Mouse (Mus musculus) cerebellum, adult 2 months (tissue): ENCODE measurements around the gene Spns2. TPM values are rescaled to one million over a fixed set of nuclear protein-coding genes. Genes with fewer than 3 reads are reported as not detected.
"Not testable (repeated sequence)": the region's sequence is repeated elsewhere in the genome, so short reads cannot be mapped to it uniquely, and the experiment has no call there.

ENCODE experiments used
- DNase-seq, 2 experiments: peaks; one replicate each; pipeline ENCODE4 v3.0.0; 2021
- H3K27ac ChIP-seq: fragments of 200-500 bp; 2 replicates; pipeline ENCODE4 v1.5.1; 2012; ENCODE audit warnings: low read length, control low read depth, inconsistent platforms; ENCODE audit not compliant: insufficient read depth
- H3K27me3 ChIP-seq: fragments of 200-500 bp; 2 replicates; pipeline ENCODE4 v1.6.1; 2012; ENCODE audit warnings: inconsistent platforms, mild to moderate bottlenecking, low read length, moderate library complexity; ENCODE audit not compliant: control insufficient read depth, insufficient read depth
- H3K4me1 ChIP-seq: fragments of 200-500 bp; 2 replicates; pipeline ENCODE4 v1.6.1; 2011; ENCODE audit warnings: low read length; ENCODE audit not compliant: control insufficient read depth, insufficient read depth
- H3K4me3 ChIP-seq: fragments of 200-500 bp; replicated peaks from 2 replicates; pipeline ENCODE3; 2011; ENCODE audit warnings: mild to moderate bottlenecking, low read depth, low read length, control low read depth; ENCODE audit not compliant: insufficient read depth
- CTCF ChIP-seq: fragments of 200-500 bp; IDR thresholded peaks from 2 replicates; pipeline ENCODE4 v1.5.1; 2011; ENCODE audit warnings: low read depth, mild to moderate bottlenecking, control low read depth, low read length, moderate library complexity, borderline replicate concordance; ENCODE audit not compliant: insufficient read depth
- POLR2A ChIP-seq: fragments of 200-500 bp; IDR thresholded peaks from 2 replicates; pipeline ENCODE4 v1.6.1; 2011; ENCODE audit warnings: low read length, control low read depth, borderline replicate concordance; ENCODE audit not compliant: insufficient read depth
- WGBS: fragments of 180-500 bp; shearing (Covaris S2); methylation state at CpG from one replicate; pipeline ENCODE4 v1.1.7; 2018; 5-methylcytosine and 5-hydroxymethylcytosine counted together
- polyA plus RNA-seq: library from polyadenylated mRNA; depleted of rRNA; stranded (reverse); fragments of >200 nt; gene quantifications from 2 replicates; pipeline ENCODE4 v1.2.3, GENCODE M21; 2012

Gene Spns2
- polyA plus RNA-seq, 1 experiment, result 59.5 TPM

GRCm38 (mm10) chr11:72453105-72453953, 36.4 kb downstream of the Spns2 start:
- no peak for DNase-seq
- Histone ChIP-seq H3K27me3 (no peaks in the 10 kb centered on the region; the same call in 1 of the 2 replicates), H3K27ac (no peak overlapping the region), H3K4me3 (no peak overlapping the region), H3K4me1 (no peaks in the 10 kb centered on the region)
- TF ChIP-seq CTCF (no peak), POLR2A (no peak)
- WGBS, result 56% methylated on average over 15 of the region's 15 CpGs

GRCm38 (mm10) chr11:72452140-72452665, 37.5 kb downstream of the Spns2 start:
- no peak overlapping the region for H3K4me3 ChIP-seq
- no peak for TF ChIP-seq POLR2A
- TF ChIP-seq CTCF, result no peak
- DNase-seq, result no peak
- 85% methylated on average over 3 of the region's 3 CpGs for WGBS
- H3K27ac ChIP-seq, result no peak overlapping the region
- H3K4me1 ChIP-seq, result no peaks in the 10 kb centered on the region
- no peaks in the 10 kb centered on the region; the same call in 1 of the 2 replicates for H3K27me3 ChIP-seq

GRCm38 (mm10) chr11:72447475-72447874, 42.2 kb downstream of the Spns2 start:
- no peak for DNase-seq
- H3K27me3 ChIP-seq, result no peaks in the 10 kb centered on the region
- no peaks in the 10 kb centered on the region for H3K4me1 ChIP-seq
- 74% methylated on average over 8 of the region's 8 CpGs for WGBS
- H3K27ac ChIP-seq, result no peak overlapping the region
- no peak overlapping the region for H3K4me3 ChIP-seq
- TF ChIP-seq CTCF (no peak), POLR2A (no peak)

GRCm38 (mm10) chr11:72446311-72447105, 43.2 kb downstream of the Spns2 start:
- no peak for TF ChIP-seq POLR2A
- TF ChIP-seq CTCF, result peak; percentile 59; the same call in 1 of the 2 replicates
- Histone ChIP-seq H3K4me3 (no peak overlapping the region), H3K4me1 (no peaks in the 10 kb centered on the region), H3K27me3 (no peaks in the 10 kb centered on the region), H3K27ac (no peak overlapping the region)
- no peak for DNase-seq
- 81% methylated on average over 6 of the region's 6 CpGs for WGBS

GRCm38 (mm10) chr11:72440965-72441664, 48.6 kb downstream of the Spns2 start, which contains the start of gene Mybbp1a:
Mybbp1a (plus strand) TSS chr11:72441355.
- WGBS, result under 1% methylated on average over 46 of the region's 46 CpGs
- H3K27me3 ChIP-seq, result no peaks in the 10 kb centered on the region
- TF ChIP-seq POLR2A (peak; percentile 98), CTCF (no peak)

GRCm38 (mm10) chr11:72440597-72440964, 49.1 kb downstream of the Spns2 start:
- 25% methylated on average over 6 of the region's 6 CpGs for WGBS
- H3K27ac ChIP-seq, result peak overlapping the region; percentile 30; the same call in 1 of the 2 replicates
- DNase-seq, H3K4me1 ChIP-seq, H3K27me3 ChIP-seq: not testable (repeated sequence)
- H3K4me3 ChIP-seq, result peak overlapping the region; percentile 85

More at GRCm38 (mm10) chr11:72440965-72441664, 48.6 kb downstream of the Spns2 start, which contains the start of gene Mybbp1a:
- Histone ChIP-seq H3K27ac (peak within 1 kb of the TSS; percentile 30; the same call in 1 of the 2 replicates), H3K4me3 (peak within 1 kb of the TSS; percentile 85), H3K4me1 (no peaks in the 10 kb centered on the region)
- DNase-seq, result peak; percentile 98 to 99

GRCm38 (mm10) chr11:72438411-72438810, 51.3 kb downstream of the Spns2 start:
- WGBS, result 28% methylated on average over 4 of the region's 4 CpGs
- no peak for DNase-seq

More at GRCm38 (mm10) chr11:72438411-72438810, 51.3 kb downstream of the Spns2 start:
- no peaks in the 10 kb centered on the region for H3K4me1 ChIP-seq
- no peak overlapping the region for H3K4me3 ChIP-seq
- H3K27ac ChIP-seq, result no peak overlapping the region
- TF ChIP-seq POLR2A, result no peak
- no peaks in the 10 kb centered on the region for H3K27me3 ChIP-seq
